Mouse (Mus musculus): ENCODE measurements around the gene Nfib.

DNA sequence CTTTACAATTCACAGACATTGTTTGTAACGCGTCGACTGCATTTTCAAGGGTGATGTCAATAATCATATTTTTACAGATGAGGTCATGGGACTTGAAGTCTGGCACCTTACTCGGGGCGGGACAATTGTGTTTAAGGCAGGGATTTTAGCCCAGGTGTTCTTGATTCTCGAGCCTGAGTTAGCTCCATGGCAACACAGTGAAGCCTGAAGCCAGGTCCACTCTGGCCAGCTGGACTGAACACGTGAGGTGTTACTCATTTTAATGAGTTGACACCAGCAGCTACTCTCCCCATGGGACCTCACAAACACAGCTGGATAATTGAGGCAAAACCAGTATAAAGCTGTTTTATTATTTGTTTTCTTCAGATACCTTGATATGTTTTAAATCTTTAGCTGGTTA, 71.2 kb downstream of the Nfib start:
- TF ChIP-seq CTCF (IDR thresholded peaks at IDR 0.05; ENCODE audit: low read depth, low read length), result no peak
- no peak for TF ChIP-seq POLR2A (IDR thresholded peaks at IDR 0.05; ENCODE audit: extremely low read depth, insufficient read depth, low read length)

Data from liver, adult 2 months (tissue).